Mouse (Mus musculus) naive thymus-derived CD4-positive, alpha-beta T cell, adult 5 months (primary cell): Measurements from ENCODE around the gene Aff2. TPM values are rescaled to one million over a fixed set of nuclear protein-coding genes. Genes with fewer than 3 reads are reported as not detected.

Experiments used
- polyA plus RNA-seq: library from polyadenylated mRNA; unstranded; fragments of 100-300 nt; shearing (Covaris generic); gene quantifications from one replicate; pipeline ENCODE4 v1.2.1, GENCODE M21; 2017

The Aff2 gene
- not detected for polyA plus RNA-seq

DNA sequence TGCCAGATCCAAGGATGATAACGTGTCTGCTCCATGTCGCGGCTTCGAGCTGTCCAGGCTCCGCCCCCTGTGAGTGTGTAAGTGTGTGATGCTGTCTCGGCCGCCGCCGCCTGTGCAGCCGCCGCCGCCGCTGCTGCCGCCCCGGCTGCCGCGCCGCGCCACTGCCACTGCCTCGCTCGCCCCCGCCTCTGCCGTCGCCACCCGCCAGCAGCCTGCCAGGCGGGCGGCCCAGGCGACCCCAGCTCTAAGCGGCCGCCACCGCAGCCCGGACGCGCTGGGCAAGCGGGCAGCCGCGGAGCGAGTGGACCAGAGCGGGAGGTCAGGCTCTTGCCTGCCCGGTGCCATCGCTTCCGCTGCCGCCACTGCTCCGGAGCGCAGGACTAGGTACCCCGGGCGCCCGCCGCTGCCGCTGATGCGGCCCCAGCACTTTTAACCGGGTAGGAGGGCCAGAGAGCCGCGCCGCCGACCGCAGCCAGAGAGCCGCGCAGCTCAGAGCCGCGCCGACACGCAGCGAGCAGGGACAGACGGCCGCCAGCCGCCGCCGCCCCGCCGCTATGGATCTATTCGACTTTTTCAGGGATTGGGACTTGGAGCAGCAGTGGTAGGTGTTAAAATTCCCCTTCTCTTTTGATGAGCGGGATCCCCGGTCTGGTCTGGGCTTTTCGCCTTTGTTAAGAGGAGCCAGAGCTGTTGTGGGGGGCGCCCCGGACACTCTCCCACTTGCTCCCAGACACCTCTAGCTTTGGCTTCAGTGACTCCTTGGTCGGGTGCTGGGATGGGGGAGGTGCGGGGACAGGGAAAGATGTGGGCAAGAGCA lies at the start of gene Aff2:
TSS of gene Aff2 (plus strand) at position 57 of the 817 bp plus-strand sequence.

